Mouse (Mus musculus) midbrain, postnatal 0 days (tissue): ENCODE data around the gene Tbc1d5. TPM values are rescaled to one million over a fixed set of nuclear protein-coding genes. Genes with fewer than 3 reads are reported as not detected.

Experiments
- ATAC-seq: fragments of 200-750 bp; cut with Nextera tagmentation; 2 replicates; pipeline ENCODE4 v1.8.0; 2017; ENCODE audit warnings: moderate number of reproducible peaks, mild to moderate bottlenecking, moderate TSS enrichment, moderate library complexity; ENCODE audit not compliant: low FRiP score
- DNase-seq: peaks from one replicate; pipeline ENCODE4 v3.0.0-alpha.2; 2015; ENCODE audit warnings: low spot score
- H3K27ac ChIP-seq: fragments of 300-500 bp; sonication (generic); 2 replicates; pipeline ENCODE4 v1.5.1; 2014; ENCODE audit warnings: low read depth, mild to moderate bottlenecking, low read length, mixed read lengths
- H3K27me3 ChIP-seq: fragments of 300-500 bp; sonication (generic); 2 replicates; pipeline ENCODE4 v1.6.1; 2014; ENCODE audit warnings: low read length, control low read depth, mixed read lengths; ENCODE audit not compliant: insufficient read depth
- H3K36me3 ChIP-seq: fragments of 300-500 bp; sonication (generic); 2 replicates; pipeline ENCODE4 v1.6.1; 2014; ENCODE audit warnings: low read length, control low read depth, mixed read lengths; ENCODE audit not compliant: insufficient read depth
- H3K4me1 ChIP-seq: fragments of 300-500 bp; sonication (generic); 2 replicates; pipeline ENCODE4 v1.6.1; 2014; ENCODE audit warnings: mild to moderate bottlenecking, control low read depth, antibody characterized with exemption, low read length, mixed read lengths; ENCODE audit not compliant: insufficient read depth
- H3K4me2 ChIP-seq: fragments of 300-500 bp; sonication (generic); 2 replicates; pipeline ENCODE4 v1.6.1; 2014; ENCODE audit warnings: low read depth, mild to moderate bottlenecking, low read length, mixed read lengths; ENCODE audit not compliant: poor library complexity, severe bottlenecking
- H3K4me3 ChIP-seq: fragments of 300-500 bp; sonication (generic); 2 replicates; pipeline ENCODE4 v1.5.1; 2014; ENCODE audit warnings: low read depth, mild to moderate bottlenecking, low read length, moderate library complexity
- H3K9ac ChIP-seq: fragments of 300-500 bp; sonication (generic); replicated peaks from 2 replicates; pipeline ENCODE4 v1.6.1; 2014; ENCODE audit warnings: mild to moderate bottlenecking, low read length, moderate library complexity, mixed read lengths; ENCODE audit not compliant: poor library complexity, severe bottlenecking
- H3K9me3 ChIP-seq: fragments of 300-500 bp; sonication (generic); 2 replicates; pipeline ENCODE4 v1.6.1; 2016; ENCODE audit warnings: low read length, control low read depth
- CTCF ChIP-seq: IDR thresholded peaks from 2 replicates; pipeline ENCODE4 v1.5.1; 2016; ENCODE audit warnings: antibody characterized with exemption, mild to moderate bottlenecking
- WGBS: fragments of 180-500 bp; shearing (Covaris S2); extraction: QIAGEN DNeasy Blood & Tissue Kit; methylation state at CpG from one replicate; pipeline ENCODE4 v1.1.7; 2014; 5-methylcytosine and 5-hydroxymethylcytosine counted together
- polyA plus RNA-seq: library from polyadenylated mRNA; unstranded; fragments of >200 nt; fragmentation: Nextera tagmentation; extraction: Ambion mirVana; gene quantifications from 2 replicates; pipeline ENCODE4 v1.2.1, GENCODE M21; 2015
- total RNA-seq: library from RNA; depleted of rRNA; stranded (reverse); fragments of >200 nt; gene quantifications from 2 replicates; pipeline ENCODE4 v1.2.3, GENCODE M21; 2014

Tbc1d5 gene
- total and polyA plus RNA-seq, 2 experiments from 2014 or later: 5.7 to 20.3 TPM

DNA sequence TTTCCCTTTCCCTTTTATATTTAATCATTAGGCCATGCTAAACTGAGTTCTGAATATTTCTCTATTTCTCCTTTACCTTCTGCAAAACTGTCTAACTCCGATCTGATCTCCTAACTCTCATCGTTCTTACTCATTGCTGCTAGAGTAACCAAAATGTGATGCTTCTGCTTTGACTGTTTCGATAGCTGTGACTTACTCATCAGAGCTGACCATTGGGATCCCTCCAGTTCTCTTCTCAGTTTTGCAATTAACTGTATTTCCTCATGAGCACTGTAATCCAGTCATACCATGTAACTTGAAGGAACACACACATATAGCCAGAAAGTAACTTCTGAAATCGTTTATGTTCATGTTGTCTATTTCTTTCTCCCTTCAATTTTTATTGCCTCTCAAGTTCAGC is 306.6 kb downstream of the Tbc1d5 start:
- no peak overlapping the region for H3K4me2 ChIP-seq
- no peak overlapping the region for H3K4me3 ChIP-seq
- DNase-seq (no peak), ATAC-seq (no peak)
- no peaks in the 10 kb centered on the region for H3K27me3 ChIP-seq
- no peak overlapping the region for H3K27ac ChIP-seq
- no peaks in the 10 kb centered on the region for H3K4me1 ChIP-seq
- 95% methylated on average over 4 of the region's 4 CpGs for WGBS
- H3K36me3 ChIP-seq: no peaks in the 10 kb centered on the region
- H3K9me3 ChIP-seq: no peaks in the 10 kb centered on the region
- H3K9ac ChIP-seq: no peak overlapping the region
- TF ChIP-seq CTCF: no peak

DNA sequence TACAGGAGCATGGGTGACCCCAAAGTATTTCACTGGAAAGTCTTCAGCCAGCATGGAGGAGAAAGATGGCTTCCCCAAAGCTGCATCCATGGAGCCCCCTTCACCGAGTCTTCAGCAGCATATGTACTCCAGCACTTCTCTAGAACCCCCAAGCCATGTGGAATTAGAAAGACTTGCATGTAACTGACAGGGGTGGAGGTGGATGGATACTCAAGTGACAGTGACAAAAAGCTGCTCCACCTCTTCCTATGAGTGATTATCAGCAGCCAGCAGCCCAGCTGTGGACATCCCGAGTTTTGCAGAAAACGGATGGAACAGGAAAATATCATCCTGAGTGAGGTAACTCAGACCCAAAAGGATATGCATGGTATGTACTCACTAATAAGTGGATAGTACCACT is 311.9 kb downstream of the Tbc1d5 start:
- DNase-seq: no peak
- TF ChIP-seq CTCF: no peak
- Histone ChIP-seq H3K27me3 (no peaks in the 10 kb centered on the region), H3K9me3 (no peaks in the 10 kb centered on the region), H3K4me3 (no peak overlapping the region), H3K9ac (no peak overlapping the region), H3K4me2 (no peak overlapping the region), H3K27ac (no peak overlapping the region), H3K36me3 (no peaks in the 10 kb centered on the region), H3K4me1 (no peaks in the 10 kb centered on the region)
- WGBS: 92% methylated on average over 3 of the region's 3 CpGs
- ATAC-seq: no peak

DNA sequence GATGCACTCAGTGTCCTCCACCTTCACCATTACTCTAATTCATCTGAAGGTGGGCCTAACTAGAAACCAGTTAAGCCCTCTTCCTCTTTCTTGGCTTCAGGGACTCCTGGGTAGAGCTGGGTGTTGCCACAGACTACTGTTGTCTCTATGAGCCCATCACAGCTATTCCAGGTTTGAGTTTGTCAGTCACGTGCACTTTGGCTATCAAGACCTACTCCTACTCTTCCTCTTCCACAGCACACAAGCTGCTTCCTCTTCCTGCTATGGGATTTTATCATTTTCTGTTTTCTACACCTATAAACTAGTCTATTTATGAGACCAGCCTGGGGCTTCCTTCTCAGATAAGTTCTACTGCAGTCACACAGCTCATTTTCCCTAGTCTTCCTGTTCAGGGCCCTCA is 314.4 kb downstream of the Tbc1d5 start:
- ATAC-seq (no peak), DNase-seq (no peak)
- Histone ChIP-seq H3K4me2 (no peak overlapping the region), H3K9me3 (no peaks in the 10 kb centered on the region), H3K27ac (no peak overlapping the region), H3K9ac (no peak overlapping the region), H3K36me3 (no peaks in the 10 kb centered on the region), H3K27me3 (no peaks in the 10 kb centered on the region), H3K4me3 (no peak overlapping the region), H3K4me1 (no peaks in the 10 kb centered on the region)
- TF ChIP-seq CTCF: no peak
- 95% methylated on average over 1 of the region's 1 CpGs for WGBS

DNA sequence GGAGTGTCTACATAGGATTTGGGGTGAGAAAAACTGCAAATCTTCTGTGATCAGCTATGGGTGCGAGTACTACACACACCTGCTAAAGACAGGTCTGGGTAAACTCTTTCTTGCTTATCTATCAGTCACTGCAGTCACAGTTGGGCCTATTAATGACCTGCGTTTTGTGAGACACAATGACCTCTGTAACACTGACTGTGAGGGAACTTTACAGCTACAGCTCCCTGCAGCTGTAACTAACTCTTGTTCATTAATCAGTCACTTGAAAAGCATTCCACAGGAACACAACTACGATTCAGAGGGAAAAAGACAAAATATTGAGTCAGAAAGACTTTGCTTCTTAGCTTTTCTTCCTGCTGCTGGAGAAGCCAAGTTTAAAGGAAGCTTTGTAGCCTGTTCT is 325.9 kb downstream of the Tbc1d5 start:
- DNase-seq: no peak
- H3K27ac ChIP-seq: no peak overlapping the region
- H3K4me1 ChIP-seq: no peaks in the 10 kb centered on the region
- no peak overlapping the region for H3K9ac ChIP-seq
- ATAC-seq: no peak
- H3K4me2 ChIP-seq: no peak overlapping the region
- H3K36me3 ChIP-seq: no peaks in the 10 kb centered on the region
- TF ChIP-seq CTCF: no peak
- H3K9me3 ChIP-seq: no peaks in the 10 kb centered on the region
- 42% methylated on average over 3 of the region's 3 CpGs for WGBS
- no peak overlapping the region for H3K4me3 ChIP-seq
- H3K27me3 ChIP-seq: no peaks in the 10 kb centered on the region

DNA sequence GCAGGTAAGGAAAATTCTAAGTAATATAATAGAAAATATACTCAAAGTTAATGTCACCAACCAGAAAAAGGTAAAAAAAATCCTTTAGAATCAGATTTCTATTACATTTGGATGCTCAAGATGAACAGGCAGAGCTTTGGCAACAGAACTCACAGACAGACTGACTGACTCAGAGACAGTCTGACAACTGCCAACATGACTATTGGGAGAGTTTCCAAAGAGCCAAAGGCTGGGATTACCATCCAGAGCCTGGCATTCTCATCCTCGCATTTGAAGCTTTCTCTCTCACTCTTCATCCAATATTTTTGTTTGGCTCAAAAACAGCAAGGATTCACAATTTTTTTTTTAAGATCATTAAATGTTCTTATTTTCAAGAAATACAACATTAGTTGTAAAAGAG is 327.8 kb downstream of the Tbc1d5 start:
- Histone ChIP-seq H3K27me3 (no peaks in the 10 kb centered on the region), H3K27ac (no peak overlapping the region), H3K9me3 (no peaks in the 10 kb centered on the region), H3K4me1 (no peaks in the 10 kb centered on the region), H3K4me2 (no peak overlapping the region), H3K36me3 (no peaks in the 10 kb centered on the region), H3K4me3 (no peak overlapping the region), H3K9ac (no peak overlapping the region)
- TF ChIP-seq CTCF: no peak
- DNase-seq (no peak), ATAC-seq (no peak)
- WGBS: 80% methylated on average over 1 of the region's 1 CpGs

DNA sequence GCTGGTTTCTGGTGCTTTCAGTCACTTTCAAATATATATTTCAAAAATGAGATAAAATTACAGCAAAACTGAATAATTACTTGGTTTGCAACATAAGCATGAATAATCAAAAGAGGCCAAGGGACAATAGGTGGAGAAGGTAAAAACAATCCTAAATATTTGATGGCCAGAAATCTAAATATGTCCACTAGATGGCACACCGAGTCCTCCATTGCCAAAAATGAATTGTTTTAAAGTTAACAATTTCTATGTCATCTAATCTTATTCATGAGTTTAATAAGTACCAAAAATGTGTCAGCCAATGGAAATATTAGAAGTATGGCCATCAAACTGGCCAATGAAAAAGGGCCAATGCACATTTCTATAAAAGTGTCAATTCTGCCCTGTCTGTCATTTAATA is 365.1 kb downstream of the Tbc1d5 start:
- H3K27ac ChIP-seq: no peak overlapping the region
- H3K9me3 ChIP-seq: no peaks in the 10 kb centered on the region
- no peak overlapping the region for H3K4me2 ChIP-seq
- DNase-seq: peak; percentile 39
- H3K4me1 ChIP-seq: no peaks in the 10 kb centered on the region
- H3K27me3 ChIP-seq: no peaks in the 10 kb centered on the region
- no peak for ATAC-seq
- WGBS: 57% methylated on average over 1 of the region's 1 CpGs
- no peaks in the 10 kb centered on the region for H3K36me3 ChIP-seq
- no peak overlapping the region for H3K4me3 ChIP-seq
- no peak overlapping the region for H3K9ac ChIP-seq
- TF ChIP-seq CTCF: peak; percentile 82

DNA sequence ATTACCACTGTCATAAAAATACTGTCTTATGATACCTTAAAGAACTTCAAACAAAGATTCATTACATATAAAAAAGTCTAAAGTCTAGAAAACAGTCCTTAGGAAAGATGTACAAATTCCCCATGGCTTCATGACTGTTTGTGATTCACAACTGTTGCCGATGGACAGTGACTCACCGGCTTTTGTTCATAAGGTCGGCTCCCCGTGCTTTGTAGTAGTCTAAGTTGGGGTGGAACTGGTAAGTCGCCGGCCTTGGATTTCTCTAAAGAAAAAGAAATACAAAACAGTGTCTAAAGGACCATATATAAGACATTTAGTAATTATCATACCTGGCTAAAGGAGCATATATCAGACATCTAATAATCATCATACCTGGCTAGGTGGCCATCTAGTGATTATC is 365.6 kb downstream of the Tbc1d5 start:
- no peaks in the 10 kb centered on the region for H3K4me1 ChIP-seq
- no peak overlapping the region for H3K9ac ChIP-seq
- H3K9me3 ChIP-seq: no peaks in the 10 kb centered on the region
- no peaks in the 10 kb centered on the region for H3K36me3 ChIP-seq
- WGBS: 90% methylated on average over 6 of the region's 6 CpGs
- no peaks in the 10 kb centered on the region for H3K27me3 ChIP-seq
- no peak overlapping the region for H3K27ac ChIP-seq
- ATAC-seq: no peak
- H3K4me2 ChIP-seq: no peak overlapping the region
- DNase-seq: no peak
- TF ChIP-seq CTCF: no peak
- H3K4me3 ChIP-seq: no peak overlapping the region
